ENCODE assay signal across 17 mouse cellular contexts in genomic region chr6:125600669-125601068, GRCm38 (mm10). TPM values are rescaled to one million over a fixed set of nuclear protein-coding genes. Genes with fewer than 3 reads are reported as not detected.
DNase-seq lines count a peak whose midpoint lies in the region; ATAC-seq lines count a peak whose summit lies in the region.
"Had no signal": no experiment of that assay in that cellular context is flagged by ENCODE, and none has a peak within 500 bp of the region (broad histone marks: within the 10 kb centered on the region; RNA-seq: fewer than 3 reads in every experiment).

No protein-coding gene starts in this region.

- H3K36me3 ChIP-seq in embryonic facial prominence, embryonic 13.5 days: no peaks in the 10 kb centered on the region
- no peaks in the 10 kb centered on the region for H3K36me3 ChIP-seq in embryonic facial prominence, embryonic 10.5 days (replicated peaks)
- H3K36me3 ChIP-seq in hindbrain, embryonic 15.5 days: no peaks in the 10 kb centered on the region
- no peaks in the 10 kb centered on the region for H3K36me3 ChIP-seq in hindbrain, embryonic 12.5 days
- no peaks in the 10 kb centered on the region for H3K36me3 ChIP-seq in midbrain, embryonic 11.5 days (ENCODE audit: control insufficient read depth, insufficient read depth, low read length)
- no peaks in the 10 kb centered on the region for H3K36me3 ChIP-seq in midbrain, embryonic 15.5 days (replicated peaks)
- H3K36me3 ChIP-seq: embryonic facial prominence, embryonic 12.5 days; heart, embryonic 15.5 days; hindbrain, embryonic 10.5 days; intestine, embryonic 15.5 days had no signal

- 80% methylated on average over 8 of the region's 8 CpGs for WGBS in embryonic facial prominence, embryonic 13.5 days
- 75% methylated on average over 8 of the region's 8 CpGs for WGBS in embryonic facial prominence, embryonic 10.5 days
- 75% methylated on average over 8 of the region's 8 CpGs for WGBS in hindbrain, embryonic 15.5 days
- 78% methylated on average over 8 of the region's 8 CpGs for WGBS in hindbrain, embryonic 12.5 days
- WGBS in midbrain, embryonic 11.5 days: 84% methylated on average over 8 of the region's 8 CpGs
- 80% methylated on average over 8 of the region's 8 CpGs for WGBS in midbrain, embryonic 15.5 days

- no peak for DNase-seq in embryonic facial prominence, embryonic 10.5 days (ENCODE audit: low spot score)
- peak; percentile 54 for DNase-seq in midbrain, embryonic 11.5 days (ENCODE audit: low spot score, missing footprints)
- peak; percentile 9 for DNase-seq in thymus, postnatal 4 days
- DNase-seq in thymus, postnatal 25 days: no peak
- DNase-seq: adrenal gland, adult 8-10 months had no signal

- H3K4me1 ChIP-seq in embryonic facial prominence, embryonic 13.5 days: peaks cover 43% of the 10 kb centered on the region
- peaks cover 49% of the 10 kb centered on the region for H3K4me1 ChIP-seq in embryonic facial prominence, embryonic 10.5 days
- H3K4me1 ChIP-seq in hindbrain, embryonic 15.5 days (replicated peaks): peaks cover 6% of the 10 kb centered on the region
- peaks cover 9% of the 10 kb centered on the region for H3K4me1 ChIP-seq in hindbrain, embryonic 12.5 days
- peaks cover 3% of the 10 kb centered on the region for H3K4me1 ChIP-seq in midbrain, embryonic 11.5 days (ENCODE audit: control insufficient read depth, insufficient read depth, low read length)
- H3K4me1 ChIP-seq in midbrain, embryonic 15.5 days: peaks cover 5% of the 10 kb centered on the region; the same call in 1 of the 2 replicates

- no peaks in the 10 kb centered on the region for H3K9me3 ChIP-seq in embryonic facial prominence, embryonic 13.5 days
- H3K9me3 ChIP-seq in embryonic facial prominence, embryonic 10.5 days: no peaks in the 10 kb centered on the region
- no peaks in the 10 kb centered on the region for H3K9me3 ChIP-seq in hindbrain, embryonic 15.5 days
- H3K9me3 ChIP-seq in hindbrain, embryonic 12.5 days (replicated peaks): no peaks in the 10 kb centered on the region
- no peaks in the 10 kb centered on the region for H3K9me3 ChIP-seq in midbrain, embryonic 11.5 days (ENCODE audit: control insufficient read depth, low read length)
- no peaks in the 10 kb centered on the region for H3K9me3 ChIP-seq in midbrain, embryonic 15.5 days
- H3K9me3 ChIP-seq: embryonic facial prominence, embryonic 12.5 days; heart, embryonic 15.5 days; hindbrain, embryonic 10.5 days; intestine, embryonic 15.5 days had no signal

- peak overlapping the region; percentile 69; the same call in 1 of the 2 replicates for H3K27ac ChIP-seq in embryonic facial prominence, embryonic 13.5 days
- H3K27ac ChIP-seq in embryonic facial prominence, embryonic 10.5 days (replicated peaks): no peak overlapping the region
- H3K27ac ChIP-seq in hindbrain, embryonic 15.5 days (replicated peaks): no peak overlapping the region
- H3K27ac ChIP-seq in hindbrain, embryonic 12.5 days: no peak overlapping the region
- H3K27ac ChIP-seq in midbrain, embryonic 11.5 days (ENCODE audit: low read depth, low read length): no peak overlapping the region
- H3K27ac ChIP-seq in midbrain, embryonic 15.5 days: no peak overlapping the region
- H3K27ac ChIP-seq: heart, adult 2 months; heart, embryonic 15.5 days; hindbrain, embryonic 10.5 days; hindbrain, embryonic 14.5 days; intestine, embryonic 15.5 days had no signal

- 0 out of 2 replicates have a peak overlapping the region, but pooled peaks have one; percentile 21 for H3K9ac ChIP-seq in embryonic facial prominence, embryonic 13.5 days
- H3K9ac ChIP-seq in hindbrain, embryonic 15.5 days: no peak overlapping the region
- no peak overlapping the region for H3K9ac ChIP-seq in hindbrain, embryonic 12.5 days
- no peak overlapping the region for H3K9ac ChIP-seq in midbrain, embryonic 11.5 days (ENCODE audit: low read length)
- H3K9ac ChIP-seq in midbrain, embryonic 15.5 days: no peak overlapping the region
- H3K9ac ChIP-seq: forebrain, postnatal 0 days; heart, embryonic 15.5 days; hindbrain, embryonic 14.5 days; intestine, embryonic 15.5 days had no signal

- no peak for ATAC-seq in embryonic facial prominence, embryonic 13.5 days (ENCODE audit: insufficient number of reproducible peaks, insufficient read depth, low FRiP score, low TSS enrichment, low read depth)
- 0 out of 2 replicates have a peak, but pooled peaks have one; percentile 10 for ATAC-seq in hindbrain, embryonic 15.5 days (ENCODE audit: low FRiP score, low read depth)
- ATAC-seq in hindbrain, embryonic 12.5 days (ENCODE audit: low FRiP score): no peak
- no peak for ATAC-seq in midbrain, embryonic 11.5 days (ENCODE audit: low FRiP score)
- ATAC-seq in midbrain, embryonic 15.5 days (replicated peaks): no peak
- ATAC-seq: intestine, embryonic 15.5 days had no signal

- H3K4me2 ChIP-seq in embryonic facial prominence, embryonic 13.5 days: no peak overlapping the region
- H3K4me2 ChIP-seq in hindbrain, embryonic 15.5 days: no peak overlapping the region
- no peak overlapping the region for H3K4me2 ChIP-seq in hindbrain, embryonic 12.5 days (replicated peaks)
- H3K4me2 ChIP-seq in midbrain, embryonic 11.5 days: no peak overlapping the region
- H3K4me2 ChIP-seq in midbrain, embryonic 15.5 days: no peak overlapping the region
- H3K4me2 ChIP-seq: embryonic facial prominence, embryonic 12.5 days; heart, embryonic 11.5 days; heart, embryonic 15.5 days; hindbrain, embryonic 14.5 days; intestine, embryonic 15.5 days had no signal

- no peaks in the 10 kb centered on the region; the same call in 1 of the 2 replicates for H3K27me3 ChIP-seq in embryonic facial prominence, embryonic 13.5 days
- peaks cover 32% of the 10 kb centered on the region for H3K27me3 ChIP-seq in embryonic facial prominence, embryonic 10.5 days (replicated peaks; ENCODE audit: low read depth, poor library complexity, severe bottlenecking)
- no peaks in the 10 kb centered on the region for H3K27me3 ChIP-seq in hindbrain, embryonic 15.5 days
- H3K27me3 ChIP-seq in hindbrain, embryonic 12.5 days: peaks cover 14% of the 10 kb centered on the region; the same call in 1 of the 2 replicates
- no peaks in the 10 kb centered on the region for H3K27me3 ChIP-seq in midbrain, embryonic 11.5 days (ENCODE audit: control insufficient read depth, insufficient read depth, low read length)
- H3K27me3 ChIP-seq in midbrain, embryonic 15.5 days (replicated peaks): 0 out of 2 replicates have a peak, but pooled peaks cover 1% of the 10 kb centered on the region
- H3K27me3 ChIP-seq: embryonic facial prominence, embryonic 12.5 days had no signal

- no peak overlapping the region for H3K4me3 ChIP-seq in embryonic facial prominence, embryonic 13.5 days
- H3K4me3 ChIP-seq in embryonic facial prominence, embryonic 10.5 days: no peak overlapping the region
- H3K4me3 ChIP-seq in hindbrain, embryonic 15.5 days: no peak overlapping the region
- no peak overlapping the region for H3K4me3 ChIP-seq in hindbrain, embryonic 12.5 days
- H3K4me3 ChIP-seq in midbrain, embryonic 11.5 days (ENCODE audit: low read depth, low read length): no peak overlapping the region
- H3K4me3 ChIP-seq in midbrain, embryonic 15.5 days: no peak overlapping the region
- H3K4me3 ChIP-seq: embryonic facial prominence, embryonic 12.5 days; heart, adult 2 months; heart, embryonic 15.5 days; hindbrain, embryonic 10.5 days; intestine, embryonic 15.5 days had no signal

RNA-seq across cellular contexts. Expression of gene Vwf, which starts 54.1 kb away (rescaled TPM):
- 5.0 and 5.4 TPM in 2 replicates for polyA plus RNA-seq in embryonic facial prominence, embryonic 13.5 days (2015; fragmentation: Nextera tagmentation; extraction: Ambion mirVana)
- polyA plus RNA-seq in embryonic facial prominence, embryonic 10.5 days (2016; fragmentation: Nextera tagmentation; extraction: Ambion mirVana): 5.5 and 8.6 TPM in 2 replicates
- 10.2 and 10.8 TPM in 2 replicates for polyA plus RNA-seq in hindbrain, embryonic 15.5 days (2015; fragmentation: Nextera tagmentation; extraction: Ambion mirVana)
- polyA plus RNA-seq in hindbrain, embryonic 12.5 days (2016; fragmentation: Nextera tagmentation; extraction: Ambion mirVana): 11.3 and 11.5 TPM in 2 replicates
- 13.9 and 15.8 TPM in 2 replicates for polyA plus RNA-seq in midbrain, embryonic 11.5 days (2014; fragmentation: Nextera tagmentation; extraction: Ambion mirVana)
- 10.8 and 11.3 TPM in 2 replicates for polyA plus RNA-seq in midbrain, embryonic 15.5 days (2015; fragmentation: Nextera tagmentation; extraction: Ambion mirVana)

Comparison
In these comparisons a context has a peak if more than half of its experiments do, and no peak if none do; other contexts are left out.
1. DNase-seq: peak in midbrain, embryonic 11.5 days (single experiment) and thymus, postnatal 4 days (single experiment); none in embryonic facial prominence, embryonic 10.5 days (single experiment) and thymus, postnatal 25 days (single experiment).